Mouse (Mus musculus): ENCODE measurements at regions not wholly inside any gene's neighbourhood (a gene's known extent, or its start where the extent isn't known, plus 50 kb on each side); places are given as distances from the start of the nearest gene placed in this dataset.
A peak's percentile ranks its signal among the peaks of the same experiment; 100 is the strongest.

DNA sequence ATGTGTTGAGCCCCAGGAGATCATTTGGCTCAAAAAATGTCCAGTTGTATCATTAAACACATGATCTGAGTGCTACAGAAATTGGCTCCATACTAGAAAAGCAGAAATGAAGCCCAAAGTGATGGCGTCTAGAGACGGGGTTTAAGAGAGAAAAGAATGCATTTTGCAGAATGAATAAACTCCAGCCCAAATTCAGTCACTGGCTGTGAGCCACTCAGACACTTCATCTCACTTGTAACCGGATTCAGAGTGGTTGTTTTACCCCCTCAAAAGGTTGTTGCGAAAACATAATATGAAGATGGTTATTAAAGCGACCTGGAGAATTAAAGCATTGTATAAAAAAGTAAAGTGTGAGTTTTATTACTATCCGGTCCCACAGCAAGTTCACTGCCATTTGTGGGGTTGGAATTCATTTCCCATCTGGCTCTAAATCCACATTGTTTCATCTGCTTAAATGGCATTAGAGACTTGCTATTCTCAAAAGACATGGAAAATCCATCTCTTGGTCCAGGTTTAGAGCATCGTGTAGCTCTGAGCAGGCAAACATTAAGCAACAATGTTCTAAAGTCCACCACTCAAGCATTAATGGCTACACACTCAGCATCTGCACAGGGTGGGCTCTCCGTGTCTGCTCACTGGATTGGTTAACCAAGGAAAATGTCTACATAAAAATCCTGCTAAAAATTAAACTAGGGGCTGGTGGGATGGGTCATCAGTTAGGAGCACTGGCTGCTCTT, 390.9 kb downstream of the Cd83 start:
- no peak for DNase-seq (ENCODE audit: low spot score)

DNA sequence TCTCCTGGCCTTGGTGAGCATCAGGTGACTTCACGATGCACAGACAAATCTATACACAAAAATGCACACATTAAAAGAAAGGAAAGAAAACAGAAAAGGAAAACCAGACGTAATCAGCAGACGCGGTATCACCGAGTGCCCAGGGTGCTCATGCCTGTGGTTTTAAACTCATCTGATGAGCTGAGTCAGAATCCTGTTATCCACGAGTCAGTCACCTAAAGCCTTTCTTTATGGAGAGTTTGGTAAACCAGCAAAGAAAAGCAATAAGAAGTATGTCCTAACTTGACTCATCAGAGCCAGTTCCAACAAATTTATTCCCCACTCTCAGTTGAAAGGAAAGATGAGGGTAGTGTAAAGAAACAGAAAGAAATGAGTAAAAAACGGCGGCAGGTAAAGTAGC, 391.5 kb downstream of the Cd83 start:
- no peak for DNase-seq (ENCODE audit: low spot score)

DNA sequence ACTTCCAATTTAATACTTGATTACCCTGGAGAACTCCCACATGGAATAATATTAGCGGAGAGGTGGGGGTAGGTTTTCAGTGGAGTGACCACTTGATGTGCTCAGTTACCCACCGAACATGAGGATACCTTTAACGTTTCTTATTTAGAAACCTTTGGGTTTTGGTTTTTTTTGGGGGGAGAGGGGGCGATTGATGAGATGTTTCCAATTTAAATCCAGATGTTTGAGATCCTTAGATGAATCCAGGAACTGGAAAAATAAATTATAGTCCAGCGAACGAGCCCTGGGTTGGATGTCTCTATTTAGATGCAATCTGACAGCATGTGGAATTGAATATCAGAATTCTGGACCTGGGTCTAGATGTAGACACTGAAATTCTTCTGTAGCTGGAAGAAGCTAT, 393.4 kb downstream of the Cd83 start:
- DNase-seq (ENCODE audit: low spot score), result no peak

DNA sequence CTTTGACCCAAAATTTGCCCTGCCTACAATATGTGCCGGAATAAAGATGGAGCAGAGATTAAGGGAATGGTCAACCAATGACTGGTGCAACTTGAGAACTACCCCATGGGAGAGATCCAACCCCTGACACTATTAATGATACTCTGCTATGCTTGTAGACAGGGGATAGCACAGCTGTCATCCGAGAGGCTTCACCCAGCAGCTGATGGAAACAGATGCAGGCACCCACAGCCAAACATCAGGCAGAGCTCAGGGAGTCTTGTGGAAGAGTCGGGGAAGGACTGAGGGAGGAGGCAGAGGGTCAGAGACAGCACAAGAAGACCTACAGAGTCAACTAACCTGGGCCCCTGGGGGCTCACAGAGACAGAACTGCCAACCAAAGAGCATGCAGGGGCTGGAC, 395.8 kb downstream of the Cd83 start:
- no peak for DNase-seq (ENCODE audit: low spot score)

DNA sequence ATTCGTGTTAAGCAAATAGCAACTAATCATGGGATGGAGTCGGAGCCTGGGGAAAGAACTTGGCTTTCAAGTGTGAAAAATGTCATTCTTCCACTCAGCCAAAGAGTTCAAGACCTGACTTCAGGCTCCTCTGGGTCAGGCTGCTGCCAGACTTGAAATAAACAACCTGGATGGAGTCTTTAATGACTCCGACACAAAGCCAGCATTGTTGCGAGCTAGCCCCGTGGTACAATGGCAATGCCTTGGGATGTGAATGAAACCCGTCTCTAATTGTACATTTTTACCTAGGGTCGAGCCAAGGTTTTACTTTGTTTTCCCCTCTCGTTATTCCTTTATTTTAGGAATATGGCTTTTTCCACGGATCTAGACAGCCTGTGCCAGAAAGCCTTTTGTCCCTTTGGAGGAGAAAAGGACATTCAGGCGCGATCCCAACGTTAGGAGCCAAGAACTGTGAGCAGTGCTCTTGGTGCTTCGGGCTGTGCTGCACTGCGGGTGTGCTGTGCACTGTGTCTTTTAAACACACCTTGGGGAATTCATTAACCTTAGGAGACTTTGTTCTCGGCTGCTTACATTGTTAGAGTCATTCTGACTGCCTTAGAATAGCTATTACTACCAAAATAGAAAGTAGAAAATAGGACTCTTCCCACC, 398.1 kb downstream of the Cd83 start:
- no peak for DNase-seq (ENCODE audit: low spot score)

DNA sequence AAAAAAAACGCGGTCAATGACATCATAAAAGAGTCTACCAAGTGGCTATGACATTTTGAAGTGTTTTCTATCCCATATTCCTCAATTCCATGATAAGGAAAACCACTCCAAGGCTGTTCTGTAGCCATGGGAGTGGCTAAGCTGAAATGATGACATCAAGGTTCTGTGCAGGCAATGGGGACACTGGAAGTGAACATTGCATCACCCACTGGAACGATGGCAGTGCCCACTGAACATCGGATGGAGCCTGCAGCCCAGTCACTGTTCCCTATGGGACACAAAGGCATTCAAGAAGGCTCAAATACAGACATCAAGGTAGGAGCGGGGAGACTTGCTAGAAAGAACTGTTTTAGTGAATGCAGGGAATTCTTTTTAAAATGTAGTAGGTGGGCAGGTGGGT, 410.8 kb downstream of the Cd83 start:
- no peak for DNase-seq (ENCODE audit: low spot score)

DNA sequence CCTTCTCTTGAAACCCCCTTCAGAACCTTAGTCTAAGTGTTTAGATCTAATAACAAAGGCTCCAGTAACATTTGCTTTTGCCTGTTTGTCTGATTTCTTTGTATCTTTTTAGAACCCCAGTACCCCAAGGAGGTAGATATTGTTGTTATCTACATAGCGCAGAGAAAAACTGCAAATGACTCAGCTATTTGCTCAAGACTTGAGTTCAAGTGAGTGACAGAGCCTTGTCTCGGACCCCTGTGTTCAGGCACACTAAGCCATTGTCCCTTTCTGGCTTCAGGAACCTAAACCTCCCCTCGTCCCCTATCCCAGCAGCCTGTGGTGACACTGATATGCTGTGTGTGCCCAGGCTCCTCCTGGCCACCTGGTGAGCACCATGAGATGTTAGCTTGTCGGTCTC, 421.5 kb downstream of the Cd83 start:
- DNase-seq (ENCODE audit: low spot score), result no peak

DNA sequence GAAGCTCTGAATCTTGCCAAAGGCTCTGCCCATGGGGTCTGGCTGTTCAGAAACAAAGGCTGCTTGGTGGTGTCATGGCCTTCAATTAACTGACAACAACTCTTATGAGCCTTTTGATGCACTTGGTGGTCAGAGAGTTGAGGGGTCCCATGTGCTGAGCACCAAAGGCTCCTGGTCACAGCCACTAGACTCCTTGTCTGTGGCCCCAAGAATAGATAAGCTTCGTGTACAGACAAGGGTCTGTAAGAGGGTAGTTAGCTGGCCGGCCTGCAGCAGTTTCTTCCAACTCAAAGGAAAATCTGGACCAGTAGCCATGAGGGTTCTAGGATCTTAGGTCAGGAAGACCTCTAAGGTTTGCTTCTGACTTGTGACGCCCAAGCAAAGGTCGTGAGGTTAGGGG, 421.9 kb downstream of the Cd83 start:
- no peak for DNase-seq (ENCODE audit: low spot score)

DNA sequence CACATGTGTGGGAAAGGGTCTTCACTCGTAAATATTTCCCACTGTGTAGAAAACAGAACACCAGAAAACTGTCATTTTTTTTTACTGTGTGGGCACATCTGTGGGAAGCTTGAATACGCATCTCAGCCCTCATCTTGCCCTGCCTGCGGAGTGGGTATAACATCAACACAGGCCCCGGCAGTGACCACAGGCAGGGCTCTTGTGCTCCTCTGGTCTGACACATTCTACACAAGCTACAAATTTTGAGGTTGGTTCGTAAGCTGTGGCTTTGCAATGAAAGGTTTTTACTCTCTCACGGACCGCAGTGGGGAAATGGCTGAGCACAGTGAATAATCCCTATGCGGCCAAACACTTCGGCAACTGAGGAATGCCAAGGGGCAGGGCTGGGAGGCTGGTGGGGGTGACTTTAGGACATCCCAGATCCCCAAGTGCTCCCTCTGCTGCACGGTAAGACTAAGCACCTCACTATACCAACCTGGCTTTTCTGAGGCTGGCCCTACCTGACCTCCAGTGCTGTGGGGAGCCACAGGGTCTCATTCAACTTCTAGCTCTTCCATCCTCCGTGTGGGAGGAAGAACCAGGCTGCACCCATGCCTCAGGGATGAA, 422.9 kb downstream of the Cd83 start:
- no peak for DNase-seq (ENCODE audit: low spot score)

DNA sequence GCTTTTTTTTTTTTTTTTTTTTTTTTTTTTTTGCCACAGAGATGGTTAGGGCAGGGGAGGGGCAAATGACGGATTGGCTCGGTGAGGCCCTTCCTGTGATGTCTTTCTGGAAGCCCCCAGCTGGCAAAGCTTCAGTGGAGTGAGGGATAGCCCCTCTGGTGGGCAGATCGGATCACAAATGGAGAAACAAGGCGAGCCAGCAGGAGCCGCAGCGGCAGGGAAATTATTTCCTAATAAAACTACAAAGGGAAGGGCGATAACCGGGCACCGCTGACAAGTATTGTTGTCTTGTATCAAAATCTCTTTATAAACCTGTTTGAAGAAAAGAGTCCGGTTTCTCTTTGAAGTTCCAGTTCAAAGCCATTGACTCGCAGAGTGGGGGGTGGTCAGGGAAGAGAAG, 424.5 kb downstream of the Cd83 start:
- no peak for DNase-seq (ENCODE audit: low spot score)

DNA sequence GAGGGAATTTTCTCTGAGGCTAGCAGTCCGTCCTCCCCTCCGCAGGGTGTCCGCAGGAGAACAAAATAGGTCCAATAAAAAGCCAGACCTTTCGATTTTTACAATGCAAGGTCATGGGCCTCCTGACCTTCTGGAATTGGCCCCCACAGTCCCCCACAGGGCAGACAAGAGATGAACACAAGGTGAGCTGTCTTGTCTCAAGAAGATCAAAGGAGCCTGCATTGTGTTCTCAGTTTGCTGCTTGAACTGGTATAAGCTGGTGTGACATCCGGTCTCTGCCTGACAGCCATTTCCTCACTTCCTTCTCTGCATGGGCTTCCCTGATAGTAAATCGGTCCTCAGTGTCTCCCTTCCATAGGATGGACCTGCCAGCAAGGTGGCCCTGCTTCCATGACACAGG, 425.5 kb downstream of the Cd83 start:
- DNase-seq (ENCODE audit: low spot score), result peak; percentile 54

DNA sequence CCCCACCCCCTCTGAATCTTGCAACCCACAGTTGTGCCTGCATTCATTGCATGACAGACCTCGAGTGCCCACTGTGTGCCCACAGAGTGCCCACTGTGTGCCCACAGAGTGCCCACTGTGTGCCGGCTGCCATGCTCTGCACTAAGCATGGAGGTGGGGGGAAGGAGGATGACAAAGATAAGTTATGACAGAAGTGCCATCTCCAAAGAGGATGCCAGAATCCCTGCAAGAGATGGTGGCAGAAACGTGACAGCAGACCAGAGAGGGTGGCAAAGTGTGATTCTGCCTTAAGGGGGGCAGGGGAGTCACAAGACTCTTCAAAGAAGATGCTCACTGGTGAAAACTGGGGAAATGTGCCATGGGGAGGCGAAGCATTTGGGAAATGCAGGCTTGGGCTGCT, 427.8 kb downstream of the Cd83 start:
- no peak for DNase-seq (ENCODE audit: low spot score)

DNA sequence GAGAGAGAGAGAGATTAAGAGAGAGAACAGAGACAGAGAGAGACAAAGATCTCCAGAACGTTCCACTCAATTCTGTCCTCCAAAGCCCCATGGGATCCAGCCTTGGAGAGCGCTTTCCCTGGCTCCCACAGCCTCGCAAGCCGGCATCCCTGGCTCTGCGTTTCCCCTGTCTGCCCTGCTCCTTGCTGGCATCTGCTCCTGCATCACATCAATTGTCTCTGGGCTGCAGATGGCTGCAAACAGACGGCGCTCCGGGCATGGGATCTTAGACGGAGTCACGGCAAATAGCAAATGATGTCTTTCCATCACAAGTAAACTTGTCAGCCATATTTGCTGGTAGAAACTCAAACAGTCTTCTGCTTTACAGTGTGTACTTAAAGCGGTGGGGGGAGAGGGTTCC, 428.4 kb downstream of the Cd83 start:
- no peak for DNase-seq (ENCODE audit: low spot score)

DNA sequence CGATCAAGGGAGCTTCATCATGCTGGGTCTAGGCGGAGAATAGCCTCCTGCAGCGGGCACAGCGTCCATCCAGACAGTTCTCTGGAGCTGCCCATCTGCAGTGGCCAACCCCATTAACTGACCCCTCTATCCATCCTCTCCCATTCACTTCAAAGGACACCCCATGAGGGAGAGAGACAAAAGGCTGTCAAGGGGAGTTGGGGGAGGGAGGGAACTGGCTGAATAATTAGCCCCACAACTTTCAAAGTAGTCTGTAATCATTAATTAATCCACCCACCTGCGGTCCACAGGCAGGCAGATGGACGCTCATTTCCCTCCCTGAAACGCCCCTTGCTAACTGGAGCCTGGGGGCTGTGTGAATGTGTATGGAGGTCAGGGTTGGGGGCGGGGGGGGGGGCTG, 433.7 kb downstream of the Cd83 start:
- DNase-seq (ENCODE audit: low spot score), result no peak

DNA sequence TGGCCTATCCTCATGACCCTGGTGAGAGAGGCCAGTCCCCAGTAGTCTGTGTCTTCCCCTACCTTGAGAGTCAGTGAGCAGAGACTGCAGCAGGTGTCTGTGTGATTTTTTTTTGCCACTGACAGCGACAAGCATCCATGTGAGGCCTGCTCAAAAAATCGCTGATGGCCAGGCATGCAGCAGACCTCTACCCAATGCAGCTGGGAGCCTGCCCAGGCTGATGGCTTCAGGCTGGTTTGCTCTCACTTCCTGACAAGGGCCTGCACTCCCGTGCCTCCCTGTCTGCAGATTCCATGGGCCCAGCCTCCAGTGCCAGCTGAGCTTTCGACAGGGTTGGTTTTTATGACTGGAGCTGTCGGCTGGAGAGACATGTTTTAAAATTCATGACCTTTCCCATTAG, 437.1 kb downstream of the Cd83 start:
- no peak for DNase-seq (ENCODE audit: low spot score)

DNA sequence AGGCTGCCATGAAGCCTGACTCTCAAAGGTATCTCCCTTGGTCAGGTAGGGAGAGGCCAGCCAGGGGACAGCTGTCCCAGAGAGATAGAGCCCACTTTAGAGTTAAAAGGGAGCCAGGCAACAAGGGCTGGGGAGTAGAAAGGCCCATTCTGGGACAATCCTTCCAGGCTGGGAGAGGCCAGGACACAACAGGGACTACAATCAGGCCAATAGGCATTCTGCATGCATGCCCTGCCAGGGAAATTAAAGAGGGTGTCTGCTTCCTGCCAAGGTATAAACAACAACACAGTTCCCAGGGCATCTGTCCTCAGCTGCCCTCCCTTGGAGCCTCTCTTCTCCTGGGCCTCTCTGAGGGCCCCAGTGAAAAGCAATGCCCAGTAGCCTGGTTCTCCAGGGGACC, 437.8 kb downstream of the Cd83 start:
- DNase-seq (ENCODE audit: low spot score), result no peak

DNA sequence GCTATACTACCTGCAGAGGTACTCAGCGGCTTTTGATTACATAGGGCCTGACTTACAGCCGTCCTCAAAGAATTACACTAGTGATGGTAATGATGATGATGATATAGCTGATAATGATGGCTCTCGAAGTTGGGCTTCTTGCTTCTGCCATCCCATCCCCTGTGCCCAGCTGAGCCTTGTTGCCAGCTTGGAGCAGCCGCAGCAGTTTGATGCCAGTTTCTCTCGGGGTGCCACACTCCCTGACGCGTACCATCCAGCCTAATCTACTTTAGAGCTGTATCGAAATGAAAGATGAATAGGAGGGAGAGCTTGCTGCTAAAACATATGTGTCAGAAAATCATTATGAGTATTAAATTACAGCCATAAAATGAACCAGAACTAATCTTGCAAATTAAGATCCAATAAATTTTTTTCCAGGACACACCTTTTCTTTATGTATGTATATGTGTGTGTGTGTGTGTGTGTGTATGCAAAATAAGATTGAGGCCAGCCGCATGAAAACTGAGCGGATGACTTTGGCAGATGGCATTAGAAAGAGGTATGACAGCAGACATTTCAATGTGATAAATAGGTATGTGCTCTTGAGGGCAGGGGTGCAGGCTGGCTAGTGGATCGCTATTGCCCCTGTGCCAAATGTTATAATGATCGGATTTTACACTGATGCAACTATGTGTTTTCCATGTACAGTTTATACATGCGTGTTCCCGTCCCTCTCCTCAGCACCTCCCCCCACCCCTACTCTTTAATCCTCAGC, 443.3 kb downstream of the Cd83 start:
- no peak for DNase-seq (ENCODE audit: low spot score)

DNA sequence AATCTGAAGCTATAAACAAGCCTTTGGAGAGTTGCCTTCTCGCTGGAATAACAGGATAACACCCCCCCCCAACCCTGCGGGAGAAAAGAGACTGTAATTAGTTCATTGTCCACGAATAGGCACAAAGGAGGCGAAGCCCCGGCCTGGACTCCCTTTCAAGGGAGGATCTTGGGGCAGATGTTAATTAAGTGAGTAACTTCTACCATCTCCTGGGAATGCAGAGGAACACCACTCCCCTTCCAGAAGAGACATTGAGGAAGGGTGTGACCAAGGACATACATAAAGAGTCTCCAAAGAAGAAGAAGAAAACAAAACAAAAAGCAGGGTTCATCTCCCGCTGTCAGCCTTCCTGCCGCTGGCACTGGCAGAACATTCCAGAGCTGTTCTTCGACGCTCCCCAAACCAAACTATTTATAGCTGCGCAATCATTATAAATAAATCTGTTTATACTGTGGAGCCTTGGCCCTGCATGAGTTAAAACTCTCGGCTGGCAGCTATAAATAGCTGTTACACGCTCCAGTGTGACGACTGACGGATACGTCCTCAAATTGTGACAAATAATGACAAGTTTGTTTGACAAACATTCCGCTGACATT, 444.1 kb downstream of the Cd83 start:
- DNase-seq (ENCODE audit: low spot score), result no peak

DNA sequence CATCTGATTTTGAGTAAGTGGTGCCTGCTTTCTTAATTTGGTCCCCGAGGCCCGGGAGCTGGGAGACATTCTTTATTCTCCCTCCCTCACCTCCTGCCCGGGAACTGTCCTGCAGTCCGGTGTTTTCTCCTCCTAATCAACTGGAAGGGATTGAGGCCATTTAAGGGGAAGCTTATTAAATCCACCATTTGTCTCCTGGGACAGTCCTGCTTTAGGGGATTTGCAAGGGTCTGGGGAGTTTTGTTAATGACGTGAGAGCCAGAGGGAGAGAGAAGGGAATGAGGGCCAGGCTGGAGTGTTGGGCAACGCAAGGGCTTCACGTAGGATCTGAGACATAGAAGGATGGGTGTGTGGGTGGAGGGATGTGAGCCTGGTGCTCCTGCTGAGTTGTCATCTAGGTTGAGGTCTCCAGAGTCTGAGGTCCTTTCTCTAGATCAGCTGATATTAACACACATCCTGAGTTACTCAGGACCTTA, 444.6 kb downstream of the Cd83 start:
- DNase-seq (ENCODE audit: low spot score), result no peak

DNA sequence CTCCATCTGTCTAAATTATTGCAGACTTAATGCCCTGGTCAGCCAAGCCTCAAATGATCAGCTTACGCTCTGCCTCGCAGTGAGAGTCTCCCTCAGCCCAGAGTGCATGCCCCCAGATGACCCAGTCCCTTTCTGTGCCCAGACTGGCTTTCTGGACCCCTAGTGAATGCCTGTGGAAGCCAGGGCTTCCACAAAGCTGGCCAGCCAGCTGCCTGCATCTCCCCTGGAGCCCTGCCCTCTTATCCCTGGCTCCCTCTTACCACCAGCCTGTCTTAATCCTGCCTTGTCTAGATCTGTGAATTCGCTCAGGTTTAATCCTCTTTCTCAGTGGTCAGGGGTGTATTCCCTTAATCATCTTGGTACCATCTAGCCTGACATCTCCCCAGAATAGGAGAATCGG, 446.8 kb downstream of the Cd83 start:
- DNase-seq (ENCODE audit: low spot score), result no peak

DNA sequence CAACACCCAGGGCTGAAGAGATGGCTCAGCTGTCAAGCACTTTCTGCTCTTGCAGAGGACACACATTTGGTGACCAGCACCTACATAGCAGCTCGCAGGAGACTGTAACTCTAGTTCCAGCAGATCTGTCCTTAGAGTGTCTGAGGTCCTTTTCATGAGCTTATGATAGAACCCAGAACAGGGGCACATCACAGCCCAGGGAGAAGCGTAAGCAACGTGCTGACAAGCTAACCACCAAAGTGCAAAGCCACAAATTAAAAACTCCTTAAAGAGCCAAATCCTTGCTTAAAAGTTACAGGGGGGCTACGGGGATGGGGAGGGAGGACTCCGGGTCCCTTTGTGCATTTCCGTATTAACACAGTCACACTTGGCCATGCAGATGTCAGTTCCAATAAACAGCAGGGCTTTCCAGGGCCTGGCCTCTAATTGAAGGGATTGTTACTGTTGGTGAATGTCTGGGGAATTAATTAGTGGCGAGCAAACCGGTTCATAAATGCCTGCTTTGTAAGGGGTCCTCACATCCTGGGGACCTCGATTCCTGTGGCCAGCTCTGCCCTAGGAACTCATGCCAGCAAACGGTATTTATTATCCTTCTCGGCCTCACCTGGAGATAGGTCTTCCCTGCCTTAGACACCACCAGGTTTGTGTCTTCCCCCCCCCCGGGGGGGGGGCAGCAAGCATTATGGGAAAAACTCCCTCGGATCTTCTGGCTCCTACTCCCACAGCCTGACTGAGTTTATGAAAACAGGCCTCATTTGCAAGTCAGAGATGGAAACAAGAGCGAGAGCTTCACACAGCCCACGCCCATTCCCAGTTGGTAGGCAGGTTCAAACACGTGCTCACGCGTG, 447.5 kb downstream of the Cd83 start:
- no peak for DNase-seq (ENCODE audit: low spot score)
